Mouse (Mus musculus) adrenal gland (tissue): ENCODE measurements around the gene Btbd11.
"Not testable (repeated sequence)": the region's sequence is repeated elsewhere in the genome, so short reads cannot be mapped to it uniquely, and the experiment has no call there.

ENCODE experiments used
- intact Hi-C: fragments of 180-260 bp; cut with DNase I; formaldehyde crosslinking; loops from one replicate; pipeline ENCODE4 v1.15.1; 2025

Btbd11 gene

GRCm38 (mm10) chr10:85651706-85652105, 265.1 kb downstream of the Btbd11 start:
- intact Hi-C loops = loop anchor here (5.0 kb wide), 1 partner anchor 429 kb away; no protein-coding TSS in a partner anchor

- intact Hi-C loops = no loop called here
Measured at GRCm38 (mm10) chr10:85655881-85656280, 269.3 kb downstream of the Btbd11 start.

GRCm38 (mm10) chr10:85657886-85658285, 271.3 kb downstream of the Btbd11 start:
- intact Hi-C loops = no loop called here

- intact Hi-C loops = no loop called here
Measured at GRCm38 (mm10) chr10:85673512-85673921, 286.9 kb downstream of the Btbd11 start.

GRCm38 (mm10) chr10:85678635-85679034, 292.0 kb downstream of the Btbd11 start:
- intact Hi-C loops = no loop called here

- intact Hi-C loops = no loop called here
Measured at GRCm38 (mm10) chr10:85682446-85682845, 295.8 kb downstream of the Btbd11 start.

- intact Hi-C loops = not testable (repeated sequence)
Measured at GRCm38 (mm10) chr10:85694429-85694828, 307.8 kb downstream of the Btbd11 start.

- intact Hi-C loops = no loop called here
Measured at GRCm38 (mm10) chr10:85699721-85700120, 313.1 kb downstream of the Btbd11 start.

- intact Hi-C loops = not testable (repeated sequence)
Measured at GRCm38 (mm10) chr10:85709790-85710189, 323.2 kb downstream of the Btbd11 start.
